Mouse (Mus musculus) skeletal muscle tissue, adult 2 months (tissue): ENCODE data around the gene Qprt.

Experiments
- DNase-seq: peaks from one replicate; pipeline ENCODE4 v3.0.0-alpha.2; 2012; ENCODE audit warnings: low read depth, low spot score

The Qprt gene

GRCm38 (mm10) chr7:127133125-127133524 is 11.1 kb upstream of the Qprt start:
- DNase-seq, result no peak

DNA sequence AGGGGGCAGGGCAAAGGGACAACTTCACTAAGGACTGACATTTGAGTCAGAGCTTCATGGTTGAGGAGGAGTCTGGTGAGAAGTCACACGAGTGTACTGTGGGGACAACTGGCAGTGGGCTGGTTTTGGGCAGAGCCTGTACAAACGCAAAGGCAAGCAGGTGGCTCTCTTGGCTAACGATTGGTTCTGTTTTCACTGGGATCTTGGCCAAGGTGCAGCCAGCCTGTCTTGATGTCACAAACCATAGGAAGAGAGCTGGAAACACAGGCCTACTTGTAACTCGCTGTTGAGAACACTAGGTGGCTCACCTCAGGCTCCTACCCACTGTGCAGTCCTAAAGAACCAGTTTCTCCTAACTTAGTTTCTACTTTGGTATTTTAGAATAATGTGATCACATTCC is 7.6 kb upstream of the Qprt start:
- no peak for DNase-seq

- no peak for DNase-seq
These were observed 740 bp downstream of the Qprt start for GRCm38 (mm10) chr7:127121061-127121910.

DNA sequence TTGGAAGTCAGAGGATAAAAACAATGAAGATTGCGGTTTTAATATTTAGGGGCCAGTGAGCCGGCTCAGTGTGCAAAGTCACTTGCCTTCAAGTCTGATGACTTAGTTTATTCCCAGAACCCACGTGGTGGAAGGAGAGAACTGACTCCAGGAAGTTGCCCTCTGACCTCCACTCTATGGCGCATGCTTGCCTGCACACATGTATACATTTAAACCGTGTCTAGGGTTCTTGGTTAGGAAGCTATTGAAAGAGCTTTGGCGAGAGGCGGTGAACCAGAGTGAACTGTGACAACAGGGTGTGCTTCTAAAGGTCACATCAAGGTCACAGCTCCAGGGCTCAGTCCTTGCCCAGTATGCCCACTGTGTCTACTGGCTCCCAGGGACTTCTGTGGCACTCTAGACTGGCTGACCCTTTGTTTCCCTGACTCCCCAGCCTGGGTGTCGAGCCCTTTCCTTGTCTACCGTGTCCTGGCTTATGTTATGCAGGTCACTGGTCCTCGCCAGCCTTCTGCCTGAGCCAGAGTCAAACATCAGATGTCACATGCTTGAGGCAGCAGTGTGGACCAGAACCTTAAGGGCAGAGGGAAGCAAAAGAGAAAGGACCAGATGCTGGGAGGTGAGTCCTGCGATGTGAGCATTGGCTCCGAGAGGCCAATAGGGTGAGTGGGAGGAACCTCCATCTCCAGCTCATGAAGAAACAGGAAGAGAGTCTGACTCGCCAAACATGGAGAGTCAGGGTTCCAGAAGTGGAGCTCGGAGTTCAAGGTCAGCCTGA is 3.2 kb downstream of the Qprt start:
- DNase-seq, result no peak

DNA sequence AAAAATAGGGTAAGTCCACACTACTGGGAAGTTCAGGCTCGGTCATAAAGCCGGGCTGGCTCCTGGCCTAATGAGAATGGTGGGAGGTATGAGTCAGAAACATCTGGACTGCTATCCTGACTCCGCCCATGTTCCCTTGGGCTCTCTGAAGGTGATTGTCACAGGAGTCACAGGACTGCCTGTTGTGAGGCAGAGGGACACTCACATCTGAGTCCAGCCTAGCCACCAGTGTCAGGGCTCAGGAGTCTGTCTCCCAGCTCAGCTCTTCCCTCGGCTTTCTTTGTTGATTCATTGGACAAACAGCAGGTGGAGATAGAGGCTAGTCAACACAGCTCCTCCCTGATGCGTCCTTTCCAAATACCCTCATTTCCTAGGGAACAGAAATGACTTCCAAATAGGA is 4.1 kb downstream of the Qprt start:
- peak; percentile 33 for DNase-seq

GRCm38 (mm10) chr7:127116331-127116935 is 5.6 kb downstream of the Qprt start:
- no peak for DNase-seq

DNA sequence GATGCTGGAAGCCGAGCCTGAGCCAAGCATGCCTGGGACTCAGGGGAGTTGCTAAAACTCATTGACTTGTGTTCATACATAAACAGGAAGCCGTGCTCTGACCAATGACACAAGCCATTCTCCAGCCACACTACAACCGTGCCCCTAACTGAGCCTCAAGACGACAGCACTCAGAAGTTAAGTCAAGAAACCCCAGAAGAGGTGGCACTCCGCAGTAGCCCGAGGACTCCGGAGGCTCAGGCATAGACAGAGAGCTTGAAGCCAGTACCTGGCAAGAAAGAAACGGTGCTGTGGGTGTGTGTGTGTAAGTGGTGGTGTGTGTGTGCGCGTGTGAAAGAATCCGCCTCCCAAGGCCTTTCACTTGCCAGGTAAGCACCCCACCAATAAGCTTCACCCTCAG is 7.1 kb downstream of the Qprt start:
- no peak for DNase-seq

DNA sequence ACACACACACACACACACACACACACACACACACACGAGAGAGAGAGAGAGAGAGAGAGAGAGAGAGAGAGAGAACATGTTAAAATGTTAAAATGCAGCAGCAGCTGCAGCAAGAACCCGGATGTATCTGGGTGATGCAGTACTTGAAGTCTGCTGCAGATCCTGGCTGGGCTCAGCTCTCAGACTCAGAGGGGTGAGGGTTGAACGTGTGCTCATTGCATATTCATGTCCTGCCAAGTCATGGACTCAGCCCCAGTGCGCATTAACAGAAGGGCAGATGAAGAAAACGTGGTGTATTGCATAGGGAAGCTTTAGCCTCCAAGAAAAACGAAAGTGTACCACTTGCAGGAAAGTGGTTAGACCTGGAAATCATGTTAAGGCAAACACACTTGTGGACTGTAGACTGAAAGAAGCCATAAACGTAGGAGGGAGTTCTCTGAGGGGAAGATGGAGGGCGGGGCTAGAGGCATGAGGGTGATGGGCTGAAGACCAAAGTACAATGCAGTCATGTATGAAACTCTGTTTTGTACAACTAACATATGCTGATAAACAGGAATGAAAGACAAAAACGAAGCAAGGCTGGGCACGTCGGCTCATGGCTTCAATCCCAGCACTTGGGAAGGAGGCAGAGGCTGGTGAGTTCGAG is 8.3 kb downstream of the Qprt start:
- DNase-seq, result no peak

DNA sequence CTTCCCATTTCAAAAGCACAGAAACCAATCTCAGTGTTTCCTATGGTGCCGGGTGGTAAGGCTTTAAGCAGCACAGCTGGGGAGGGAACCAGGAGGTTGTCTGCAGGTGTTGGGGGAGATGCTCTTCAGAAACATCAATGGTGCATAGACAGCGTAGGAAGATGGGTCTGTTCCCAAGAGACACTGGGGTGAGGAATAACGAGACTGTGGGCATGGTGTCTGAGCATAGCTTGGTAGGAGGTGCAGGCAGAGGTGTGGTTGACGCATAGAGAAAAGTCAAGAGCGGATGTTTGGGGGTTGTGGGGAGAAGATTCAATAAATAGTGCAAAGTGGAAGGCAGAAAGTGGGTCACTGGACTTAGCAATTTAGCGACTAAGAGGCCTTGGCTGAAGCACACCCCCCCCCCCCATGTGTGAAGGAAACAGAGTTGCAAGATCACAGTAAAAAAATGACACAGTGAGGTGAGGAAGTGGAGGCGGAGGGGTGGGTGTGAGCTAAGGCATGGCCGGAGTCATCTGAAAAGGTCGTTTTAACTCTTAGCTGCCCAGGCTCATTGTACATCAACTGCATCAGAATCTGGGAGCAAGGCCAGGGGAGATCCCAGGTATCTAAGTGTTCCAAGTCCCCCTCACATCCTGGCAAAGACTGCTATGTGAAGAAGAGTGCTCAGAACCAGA is 9.0 kb downstream of the Qprt start:
- no peak for DNase-seq

- DNase-seq, result no peak
These were observed 9.7 kb downstream of the Qprt start for GRCm38 (mm10) chr7:127112251-127112841.

DNA sequence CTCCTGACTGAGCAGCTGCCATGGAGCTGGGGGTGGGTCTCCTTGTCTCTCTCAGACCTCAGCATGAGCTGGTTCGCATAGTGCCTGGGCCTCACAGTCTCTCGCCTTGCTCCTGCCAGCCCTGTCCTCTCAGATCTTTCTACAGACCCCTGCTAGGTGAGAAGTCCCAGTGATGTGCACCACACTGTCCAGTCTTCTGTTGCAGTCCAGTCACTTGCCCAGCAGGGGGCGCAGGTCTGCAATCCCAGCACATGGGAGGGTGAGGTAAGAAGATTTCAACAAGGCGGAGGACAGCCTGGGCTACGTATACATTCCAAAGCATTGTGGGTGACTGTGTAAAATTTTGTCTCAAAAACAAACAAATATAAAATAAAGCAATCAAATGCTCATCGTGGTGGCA is 10.6 kb downstream of the Qprt start:
- DNase-seq, result peak; percentile 42

GRCm38 (mm10) chr7:127110239-127111007 is 11.6 kb downstream of the Qprt start:
- peak; percentile 56 for DNase-seq

GRCm38 (mm10) chr7:127105551-127105950 is 16.5 kb downstream of the Qprt start:
- DNase-seq, result no peak

GRCm38 (mm10) chr7:127104560-127105332 is 17.3 kb downstream of the Qprt start:
- peak; percentile 57 for DNase-seq

DNA sequence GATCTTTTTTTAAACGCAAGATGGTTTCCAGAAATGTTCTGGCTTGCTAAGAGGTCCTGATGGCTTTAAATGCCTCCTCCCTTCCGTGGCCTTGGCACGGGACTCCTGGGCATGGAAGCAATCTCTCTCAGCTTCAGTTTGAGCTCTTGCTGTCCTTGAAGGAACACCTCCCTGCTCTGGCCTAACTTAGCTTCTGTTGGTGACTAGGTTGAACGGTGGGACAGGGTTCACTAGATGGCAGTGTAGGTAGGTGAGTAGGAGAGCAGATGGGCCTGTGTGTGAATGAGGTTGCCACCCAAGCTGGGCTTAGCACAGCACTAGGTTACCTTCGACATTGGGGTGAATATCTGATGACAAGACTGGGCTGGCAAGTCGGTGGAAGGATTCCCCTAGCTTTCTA is 18.1 kb downstream of the Qprt start:
- DNase-seq, result no peak

- DNase-seq, result no peak
These were observed 19.9 kb downstream of the Qprt start for GRCm38 (mm10) chr7:127102148-127102547.

DNA sequence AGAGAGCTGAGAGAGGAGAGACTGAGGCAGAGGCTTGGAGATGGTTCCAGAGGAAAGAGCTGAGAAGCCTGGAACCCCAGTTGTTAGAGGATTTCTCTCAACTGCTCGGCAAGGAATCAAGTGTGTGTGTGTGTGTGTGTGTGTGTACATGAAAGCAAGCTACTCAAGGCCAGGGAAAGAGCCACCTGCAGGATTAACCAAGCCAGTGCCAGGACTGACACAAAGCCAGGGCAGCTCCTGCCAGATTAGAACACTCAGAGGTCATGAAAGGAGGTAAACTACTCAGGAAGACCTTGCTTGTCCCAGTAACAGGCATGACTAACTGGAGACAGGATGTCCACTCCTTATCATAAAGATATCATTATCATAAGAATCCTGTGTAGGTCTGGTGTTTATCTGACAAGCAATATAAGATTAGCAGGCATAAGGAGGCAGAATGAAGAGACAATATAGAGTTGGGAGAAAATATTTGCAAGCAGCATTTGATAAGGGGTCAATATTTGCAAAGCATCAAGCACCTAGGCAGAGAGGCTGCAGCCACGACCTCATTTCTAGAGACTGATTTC is 20.5 kb downstream of the Qprt start:
- DNase-seq, result no peak

- no peak for DNase-seq
These were observed 22.5 kb downstream of the Qprt start for GRCm38 (mm10) chr7:127099528-127099927.

GRCm38 (mm10) chr7:127098950-127099349 is 23.1 kb downstream of the Qprt start:
- DNase-seq, result no peak
